Mouse (Mus musculus) midbrain, embryonic 15.5 days (tissue): ENCODE results near the gene Ctnna2. TPM values are rescaled to one million over a fixed set of nuclear protein-coding genes. Genes with fewer than 3 reads are reported as not detected.
A peak's percentile ranks its signal among the peaks of the same experiment; 100 is the strongest.

ENCODE experiments used
- ATAC-seq: fragments of 200-750 bp; cut with Nextera tagmentation; replicated peaks from 2 replicates; pipeline ENCODE4 v1.8.0; 2017; ENCODE audit warnings: moderate TSS enrichment
- H3K27ac ChIP-seq: fragments of 300-500 bp; sonication (generic); 2 replicates; pipeline ENCODE4 v1.5.1; 2015; ENCODE audit warnings: mild to moderate bottlenecking, inconsistent platforms
- H3K27me3 ChIP-seq: fragments of 300-500 bp; sonication (generic); replicated peaks from 2 replicates; pipeline ENCODE4 v1.6.1; 2015; ENCODE audit warnings: inconsistent platforms
- H3K36me3 ChIP-seq: fragments of 300-500 bp; sonication (generic); replicated peaks from 2 replicates; pipeline ENCODE4 v1.6.1; 2015; ENCODE audit warnings: inconsistent platforms
- H3K4me1 ChIP-seq: fragments of 300-500 bp; sonication (generic); 2 replicates; pipeline ENCODE4 v1.6.1; 2015; ENCODE audit warnings: inconsistent platforms
- H3K4me2 ChIP-seq: fragments of 300-500 bp; sonication (generic); 2 replicates; pipeline ENCODE4 v1.6.1; 2015; ENCODE audit warnings: inconsistent platforms, mild to moderate bottlenecking, moderate library complexity
- H3K4me3 ChIP-seq: fragments of 300-500 bp; sonication (generic); 2 replicates; pipeline ENCODE4 v1.5.1; 2015; ENCODE audit warnings: mild to moderate bottlenecking, inconsistent platforms
- H3K9ac ChIP-seq: fragments of 300-500 bp; sonication (generic); 2 replicates; pipeline ENCODE4 v1.6.1; 2015; ENCODE audit warnings: mild to moderate bottlenecking, inconsistent platforms
- H3K9me3 ChIP-seq: fragments of 300-500 bp; sonication (generic); 2 replicates; pipeline ENCODE4 v1.6.1; 2016; ENCODE audit warnings: inconsistent platforms
- WGBS: fragments of 180-500 bp; shearing (Covaris S2); methylation state at CpG from one replicate; pipeline ENCODE4 v1.1.7; 2015; ENCODE audit warnings: mixed read lengths; 5-methylcytosine and 5-hydroxymethylcytosine counted together
- polyA plus RNA-seq: library from polyadenylated mRNA; unstranded; fragments of >200 nt; fragmentation: Nextera tagmentation; extraction: Ambion mirVana; gene quantifications from 2 replicates; pipeline ENCODE4 v1.2.1, GENCODE M21; 2015

The Ctnna2 gene
- polyA plus RNA-seq, 1 experiment from 2014 or later = 145 TPM

GRCm38 (mm10) chr6:77868119-77868518 lies 111.4 kb downstream of the Ctnna2 start:
- Histone ChIP-seq H3K4me3 (no peak overlapping the region), H3K36me3 (no peaks in the 10 kb centered on the region), H3K4me1 (no peaks in the 10 kb centered on the region; the same call in 1 of the 2 replicates), H3K27me3 (no peaks in the 10 kb centered on the region), H3K9ac (no peak overlapping the region), H3K9me3 (no peaks in the 10 kb centered on the region), H3K4me2 (no peak overlapping the region), H3K27ac (no peak overlapping the region)
- WGBS = 56% methylated on average over 3 of the region's 3 CpGs
- ATAC-seq = no peak

DNA sequence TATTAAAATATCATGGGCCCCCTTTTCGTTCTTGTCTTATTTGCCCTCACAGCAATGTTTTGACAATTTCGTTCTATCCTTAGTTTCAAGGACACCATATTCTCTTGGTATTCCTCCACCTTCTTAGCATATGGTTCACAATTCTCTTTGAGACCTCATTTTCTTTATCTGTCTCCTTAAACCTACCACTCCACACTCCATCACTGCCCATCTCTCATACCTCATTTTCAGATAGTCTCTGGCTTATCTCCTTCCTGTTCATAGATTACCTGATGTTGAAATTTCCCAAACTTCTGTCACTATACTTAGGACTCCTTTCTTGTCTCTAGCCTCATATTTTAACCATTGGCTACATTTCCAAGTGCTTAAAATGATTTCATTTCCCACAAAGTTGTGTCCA lies 116.1 kb downstream of the Ctnna2 start:
- Histone ChIP-seq H3K9me3 (no peaks in the 10 kb centered on the region), H3K4me2 (no peak overlapping the region), H3K4me3 (no peak overlapping the region), H3K9ac (no peak overlapping the region), H3K27ac (no peak overlapping the region), H3K36me3 (no peaks in the 10 kb centered on the region), H3K27me3 (no peaks in the 10 kb centered on the region), H3K4me1 (no peaks in the 10 kb centered on the region)
- WGBS = 95% methylated on average over 2 of the region's 2 CpGs
- ATAC-seq = no peak

DNA sequence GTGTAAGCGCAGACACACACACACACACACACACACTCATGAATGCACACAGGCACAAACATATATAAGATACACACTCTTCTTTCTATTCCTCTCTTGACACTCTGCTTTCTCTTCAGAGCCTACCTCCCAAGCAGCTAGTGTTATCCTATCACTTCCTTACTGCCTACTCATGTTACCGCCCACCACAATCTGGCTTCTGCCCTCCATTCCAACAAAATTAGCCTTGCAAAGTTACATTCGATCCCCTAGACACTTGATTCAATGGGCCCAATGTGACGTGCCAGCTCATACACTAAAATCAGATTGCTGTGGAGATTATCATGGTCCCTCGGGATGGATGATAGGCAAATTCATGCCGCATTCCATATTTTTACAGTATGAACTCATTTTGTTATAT lies 116.7 kb downstream of the Ctnna2 start:
- ATAC-seq = no peak
- H3K4me2 ChIP-seq = no peak overlapping the region
- no peak overlapping the region for H3K27ac ChIP-seq
- no peaks in the 10 kb centered on the region for H3K27me3 ChIP-seq
- no peaks in the 10 kb centered on the region for H3K4me1 ChIP-seq
- no peak overlapping the region for H3K4me3 ChIP-seq
- H3K9me3 ChIP-seq = no peaks in the 10 kb centered on the region
- H3K9ac ChIP-seq = no peak overlapping the region
- 75% methylated on average over 6 of the region's 6 CpGs for WGBS
- H3K36me3 ChIP-seq = no peaks in the 10 kb centered on the region

DNA sequence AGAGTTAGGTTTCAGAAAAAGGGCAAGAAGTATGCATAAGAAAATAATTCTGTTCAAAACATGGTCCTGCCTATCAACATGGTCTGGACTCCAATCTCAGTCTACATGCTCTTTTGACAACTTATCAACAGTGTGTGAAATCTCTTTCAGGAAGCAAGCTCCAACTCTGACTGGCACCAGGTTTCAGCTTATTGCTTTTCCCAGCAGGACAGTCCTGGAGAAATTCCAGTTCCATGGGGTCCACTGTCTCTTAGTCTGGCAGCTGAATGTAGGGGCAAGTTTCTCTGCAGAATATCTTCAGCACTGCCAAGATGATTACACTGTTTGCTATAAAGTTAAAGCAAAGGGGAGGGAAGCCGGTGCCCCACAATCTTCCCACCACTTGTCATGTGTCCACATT lies 130.1 kb downstream of the Ctnna2 start:
- ATAC-seq = 0 out of 2 replicates have a peak, but pooled peaks have one; percentile 27
- Histone ChIP-seq H3K36me3 (no peaks in the 10 kb centered on the region), H3K9ac (no peak overlapping the region), H3K4me3 (no peak overlapping the region), H3K4me2 (no peak overlapping the region), H3K9me3 (no peaks in the 10 kb centered on the region), H3K27me3 (no peaks in the 10 kb centered on the region), H3K4me1 (0 out of 2 replicates have a peak, but pooled peaks cover 4% of the 10 kb centered on the region), H3K27ac (no peak overlapping the region)
- WGBS = 78% methylated on average over 1 of the region's 1 CpGs

DNA sequence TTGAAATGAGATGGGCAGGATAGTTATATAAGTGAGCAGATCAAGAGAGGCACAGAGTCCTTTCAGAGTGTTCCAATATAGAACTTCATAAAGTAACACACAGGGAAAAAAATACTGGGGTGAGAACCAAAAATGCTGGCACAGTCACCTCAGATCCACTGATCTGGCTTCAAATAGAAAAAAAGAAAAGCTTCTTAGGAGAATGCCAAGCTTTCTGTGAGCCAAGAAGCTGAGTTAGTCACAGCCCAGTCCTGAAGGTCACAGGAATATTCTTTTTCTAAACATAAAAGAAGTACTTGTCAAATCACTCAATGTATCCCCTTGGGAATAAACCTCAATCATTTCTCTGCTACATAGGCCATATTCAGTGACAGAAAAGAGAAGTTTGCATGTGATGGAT lies 130.7 kb downstream of the Ctnna2 start:
- H3K4me1 ChIP-seq = 0 out of 2 replicates have a peak, but pooled peaks cover 4% of the 10 kb centered on the region
- H3K27ac ChIP-seq = no peak overlapping the region; the same call in 1 of the 2 replicates
- peak; percentile 48; the same call in 1 of the 2 replicates for ATAC-seq

DNA sequence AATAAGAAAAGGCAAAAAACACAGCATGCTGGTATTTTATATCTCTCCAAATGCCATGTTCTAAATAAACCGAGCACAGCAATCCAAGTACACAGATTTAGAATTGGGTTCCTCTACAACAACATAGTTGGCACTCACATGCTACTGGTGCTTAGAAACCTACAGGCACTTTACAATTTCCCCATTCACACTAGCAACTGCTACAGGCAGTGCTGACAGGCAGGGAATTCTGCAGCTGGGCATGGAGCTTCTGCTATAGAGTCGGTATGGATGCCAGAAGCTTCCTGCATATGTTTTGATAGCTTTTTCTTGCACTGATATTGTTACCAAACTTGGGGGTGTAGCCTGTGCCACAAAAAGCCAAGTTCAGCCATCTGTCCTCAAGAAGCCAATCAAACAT lies 131.8 kb downstream of the Ctnna2 start:
- H3K9ac ChIP-seq = no peak overlapping the region
- H3K27me3 ChIP-seq = no peaks in the 10 kb centered on the region
- no peak for ATAC-seq
- no peak overlapping the region for H3K4me3 ChIP-seq
- no peaks in the 10 kb centered on the region for H3K9me3 ChIP-seq
- no peak overlapping the region for H3K27ac ChIP-seq
- H3K4me1 ChIP-seq = 0 out of 2 replicates have a peak, but pooled peaks cover 4% of the 10 kb centered on the region
- no peaks in the 10 kb centered on the region for H3K36me3 ChIP-seq
- WGBS = 86% methylated on average over 2 of the region's 2 CpGs
- no peak overlapping the region for H3K4me2 ChIP-seq

More for the DNA sequence above, 130.7 kb downstream of the Ctnna2 start:
- no peak overlapping the region for H3K9ac ChIP-seq
- H3K9me3 ChIP-seq = no peaks in the 10 kb centered on the region
- H3K4me3 ChIP-seq = no peak overlapping the region
- H3K4me2 ChIP-seq = no peak overlapping the region
- no peaks in the 10 kb centered on the region for H3K27me3 ChIP-seq
- H3K36me3 ChIP-seq = no peaks in the 10 kb centered on the region

GRCm38 (mm10) chr6:77839076-77839475 lies 140.4 kb downstream of the Ctnna2 start:
- H3K36me3 ChIP-seq = no peaks in the 10 kb centered on the region
- H3K27me3 ChIP-seq = no peaks in the 10 kb centered on the region
- H3K9ac ChIP-seq = no peak overlapping the region
- H3K4me2 ChIP-seq = no peak overlapping the region
- no peak overlapping the region for H3K4me3 ChIP-seq
- WGBS = 77% methylated on average over 2 of the region's 2 CpGs
- no peak for ATAC-seq
- H3K27ac ChIP-seq = no peak overlapping the region
- H3K4me1 ChIP-seq = no peaks in the 10 kb centered on the region
- H3K9me3 ChIP-seq = no peaks in the 10 kb centered on the region

DNA sequence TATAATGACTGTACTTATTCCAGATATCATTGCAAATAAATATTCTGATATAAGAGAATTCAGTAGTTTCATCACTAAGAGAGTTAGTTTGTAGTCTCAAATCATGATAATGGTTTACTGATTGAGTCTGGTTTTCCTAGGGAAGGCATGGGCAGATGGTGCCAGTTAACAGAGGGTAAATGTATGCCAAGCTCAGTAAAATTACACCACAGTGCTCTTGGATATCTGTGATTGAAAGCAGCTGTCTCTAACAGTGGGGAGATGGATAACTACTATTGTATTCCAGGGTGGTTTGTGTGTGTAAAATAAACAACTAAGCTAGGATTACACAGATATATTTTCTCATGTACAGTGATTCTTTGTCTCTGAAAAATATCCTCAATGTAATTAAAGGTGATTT lies 140.8 kb downstream of the Ctnna2 start:
- no peak overlapping the region for H3K4me3 ChIP-seq
- H3K27me3 ChIP-seq = no peaks in the 10 kb centered on the region
- no peaks in the 10 kb centered on the region for H3K9me3 ChIP-seq
- H3K4me1 ChIP-seq = 0 out of 2 replicates have a peak, but pooled peaks cover 2% of the 10 kb centered on the region
- H3K27ac ChIP-seq = no peak overlapping the region
- H3K4me2 ChIP-seq = no peak overlapping the region
- no peaks in the 10 kb centered on the region for H3K36me3 ChIP-seq
- ATAC-seq = no peak
- no peak overlapping the region for H3K9ac ChIP-seq

GRCm38 (mm10) chr6:77837543-77837942 lies 142.0 kb downstream of the Ctnna2 start:
- peak; percentile 55; the same call in 1 of the 2 replicates for ATAC-seq
- Histone ChIP-seq H3K27ac (no peak overlapping the region), H3K9ac (no peak overlapping the region), H3K4me2 (no peak overlapping the region), H3K9me3 (no peaks in the 10 kb centered on the region), H3K4me3 (no peak overlapping the region), H3K36me3 (no peaks in the 10 kb centered on the region), H3K27me3 (no peaks in the 10 kb centered on the region), H3K4me1 (0 out of 2 replicates have a peak, but pooled peaks cover 3% of the 10 kb centered on the region)
- 90% methylated on average over 3 of the region's 3 CpGs for WGBS

- Histone ChIP-seq H3K9ac (no peak overlapping the region), H3K4me3 (no peak overlapping the region), H3K27ac (no peak overlapping the region), H3K4me2 (no peak overlapping the region), H3K27me3 (no peaks in the 10 kb centered on the region), H3K9me3 (no peaks in the 10 kb centered on the region), H3K36me3 (no peaks in the 10 kb centered on the region), H3K4me1 (peaks cover 15% of the 10 kb centered on the region; the same call in 1 of the 2 replicates)
- ATAC-seq = no peak
- 65% methylated on average over 2 of the region's 2 CpGs for WGBS
These were observed 144.8 kb downstream of the Ctnna2 start for GRCm38 (mm10) chr6:77834680-77835079.

GRCm38 (mm10) chr6:77827526-77827925 lies 152.0 kb downstream of the Ctnna2 start:
- H3K9me3 ChIP-seq = no peaks in the 10 kb centered on the region
- WGBS = 50% methylated on average over 1 of the region's 1 CpGs

DNA sequence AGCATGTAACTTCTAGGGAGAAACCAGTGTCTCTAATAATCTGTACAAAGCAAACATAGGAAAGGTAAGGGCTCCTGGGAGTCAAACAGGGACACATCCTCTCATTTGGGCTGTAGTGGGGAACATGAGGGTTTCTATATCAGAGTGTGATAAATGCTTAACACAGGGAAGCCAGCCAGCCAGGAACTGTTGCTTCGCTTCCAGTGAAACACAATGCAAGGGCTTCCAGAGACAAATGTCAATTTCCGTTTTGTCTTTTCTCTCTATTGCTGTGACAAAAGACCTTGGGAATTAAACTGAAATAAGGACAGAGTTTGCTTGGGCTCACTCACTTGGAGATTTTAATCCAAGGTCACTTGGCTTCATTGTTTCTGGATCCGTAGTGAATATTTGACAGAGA lies 162.4 kb downstream of the Ctnna2 start:
- Histone ChIP-seq H3K4me1 (peaks cover 12% of the 10 kb centered on the region), H3K9me3 (no peaks in the 10 kb centered on the region), H3K4me2 (no peak overlapping the region), H3K9ac (no peak overlapping the region), H3K27ac (no peak overlapping the region), H3K36me3 (no peaks in the 10 kb centered on the region), H3K4me3 (no peak overlapping the region), H3K27me3 (no peaks in the 10 kb centered on the region)
- ATAC-seq = no peak
- 53% methylated on average over 3 of the region's 3 CpGs for WGBS

More at GRCm38 (mm10) chr6:77827526-77827925, 152.0 kb downstream of the Ctnna2 start:
- no peak for ATAC-seq
- Histone ChIP-seq H3K4me1 (peaks cover 12% of the 10 kb centered on the region; the same call in 1 of the 2 replicates), H3K9ac (no peak overlapping the region), H3K27ac (no peak overlapping the region), H3K4me2 (no peak overlapping the region), H3K4me3 (no peak overlapping the region), H3K36me3 (no peaks in the 10 kb centered on the region), H3K27me3 (no peaks in the 10 kb centered on the region)

GRCm38 (mm10) chr6:77811041-77811440 lies 168.5 kb downstream of the Ctnna2 start:
- Histone ChIP-seq H3K27me3 (no peaks in the 10 kb centered on the region), H3K4me3 (no peak overlapping the region), H3K27ac (0 out of 2 replicates have a peak overlapping the region, but pooled peaks have one; percentile 3), H3K9me3 (no peaks in the 10 kb centered on the region), H3K9ac (no peak overlapping the region), H3K36me3 (no peaks in the 10 kb centered on the region), H3K4me2 (no peak overlapping the region), H3K4me1 (peaks cover 20% of the 10 kb centered on the region)
- no peak for ATAC-seq
- 62% methylated on average over 3 of the region's 3 CpGs for WGBS
